Mouse (Mus musculus): ENCODE measurements around the gene Cdk9.

DNA sequence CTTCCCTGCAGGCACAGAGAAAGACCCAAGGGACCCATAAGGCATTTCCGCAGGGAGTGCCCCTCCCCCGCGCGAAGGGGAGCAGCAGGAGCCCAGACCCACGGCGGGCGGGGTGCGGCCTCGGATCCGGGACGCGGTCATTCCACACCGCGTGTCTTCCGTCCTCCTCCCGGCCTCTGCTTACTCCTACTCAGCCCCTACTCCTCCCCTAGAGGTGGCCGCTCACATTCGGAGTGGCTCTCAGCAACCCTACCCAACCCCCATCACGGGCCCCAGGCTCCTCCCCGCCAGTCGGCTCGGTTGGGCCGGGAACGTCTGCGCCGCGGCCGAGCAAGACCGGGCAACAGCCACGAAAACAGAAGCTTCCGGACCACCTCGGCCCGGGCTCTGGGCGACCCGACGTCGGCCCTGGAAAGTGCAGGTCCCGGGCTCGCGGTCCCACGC lies 746 bp downstream of the Cdk9 start:
- TF ChIP-seq CTCF (IDR thresholded peaks at IDR 0.05; ENCODE audit: extremely low read depth, insufficient read length, insufficient replicate concordance, low read depth, low read length) (no peak), POLR2A (IDR thresholded peaks at IDR 0.05; ENCODE audit: low read depth, low read length) (no peak)

All from small intestine, adult 2 months (tissue).